Mouse (Mus musculus): ENCODE results near the gene Nlrp14.

- TF ChIP-seq CTCF (conservative IDR thresholded peaks at IDR 0.05; ENCODE audit: insufficient read depth, insufficient read length, low read depth, low read length) = no peak
- no peak for TF ChIP-seq POLR2A (IDR thresholded peaks at IDR 0.05; ENCODE audit: low read depth, low read length)
Observed at GRCm38 (mm10) chr7:107207843-107208242, 41.1 kb downstream of the Nlrp14 start.
